Mouse (Mus musculus) limb, embryonic 14.5 days (tissue): ENCODE data around the gene Sned1. TPM values are rescaled to one million over a fixed set of nuclear protein-coding genes. Genes with fewer than 3 reads are reported as not detected.

ENCODE experiments used
- ATAC-seq: fragments of 200-750 bp; cut with Nextera tagmentation; 2 replicates; pipeline ENCODE4 v1.8.0; 2017; ENCODE audit warnings: low read depth, moderate number of reproducible peaks, moderate TSS enrichment; ENCODE audit not compliant: low FRiP score
- DNase-seq: peaks from one replicate; pipeline ENCODE4 v3.0.0-alpha.2; 2015; ENCODE audit warnings: low spot score
- H3K27ac ChIP-seq: fragments of 300-500 bp; sonication (generic); replicated peaks from 2 replicates; pipeline ENCODE4 v1.5.1; 2014; ENCODE audit warnings: low read depth, mild to moderate bottlenecking, low read length, moderate library complexity, mixed read lengths
- H3K27me3 ChIP-seq: fragments of 300-500 bp; sonication (generic); 2 replicates; pipeline ENCODE4 v1.6.1; 2014; ENCODE audit warnings: low read length, mixed read lengths; ENCODE audit not compliant: control insufficient read depth, insufficient read depth
- H3K36me3 ChIP-seq: fragments of 300-500 bp; sonication (generic); 2 replicates; pipeline ENCODE4 v1.6.1; 2014; ENCODE audit warnings: mild to moderate bottlenecking, low read length, moderate library complexity, mixed read lengths; ENCODE audit not compliant: control insufficient read depth, insufficient read depth
- H3K4me1 ChIP-seq: fragments of 300-500 bp; sonication (generic); 2 replicates; pipeline ENCODE4 v1.6.1; 2014; ENCODE audit warnings: antibody characterized with exemption, low read length, mixed read lengths; ENCODE audit not compliant: control insufficient read depth, insufficient read depth
- H3K4me2 ChIP-seq: fragments of 300-500 bp; sonication (generic); replicated peaks from 2 replicates; pipeline ENCODE4 v1.6.1; 2014; ENCODE audit warnings: low read depth, mild to moderate bottlenecking, low read length, moderate library complexity; ENCODE audit not compliant: severe bottlenecking
- H3K4me3 ChIP-seq: fragments of 300-500 bp; sonication (generic); replicated peaks from 2 replicates; pipeline ENCODE4 v1.5.1; 2014; ENCODE audit warnings: low read length
- H3K9ac ChIP-seq: fragments of 300-500 bp; sonication (generic); 2 replicates; pipeline ENCODE4 v1.6.1; 2014; ENCODE audit warnings: mild to moderate bottlenecking, low read depth, low read length, moderate library complexity; ENCODE audit not compliant: severe bottlenecking
- H3K9me3 ChIP-seq: fragments of 300-500 bp; sonication (generic); 2 replicates; pipeline ENCODE4 v1.6.1; 2016; ENCODE audit warnings: low read length; ENCODE audit not compliant: control insufficient read depth
- POLR2A ChIP-seq: fragments of 200-500 bp; IDR thresholded peaks from 2 replicates; pipeline ENCODE4 v1.8.0; 2012; ENCODE audit warnings: inconsistent platforms, mild to moderate bottlenecking, moderate library complexity, borderline replicate concordance; ENCODE audit not compliant: insufficient read depth, insufficient read length; ENCODE audit errors: extremely low read depth
- WGBS: fragments of 180-500 bp; shearing (Covaris S2); extraction: QIAGEN DNeasy Blood & Tissue Kit; methylation state at CpG from one replicate; pipeline ENCODE4 v1.1.7; 2014; 5-methylcytosine and 5-hydroxymethylcytosine counted together
- polyA plus RNA-seq, 2 experiments: library from polyadenylated mRNA; depleted of rRNA in 1 of 2; stranded (reverse) in 1 of 2; unstranded in 1 of 2; fragments of >200 nt; fragmentation: Nextera tagmentation in 1 of 2; extraction: Ambion mirVana in 1 of 2; gene quantifications; 2 replicates each; pipeline versions ENCODE4 v1.2.1 to v1.2.3; 2012 to 2014

The Sned1 gene
- polyA plus RNA-seq, 2 experiments, result 20.6 to 52.0 TPM

DNA sequence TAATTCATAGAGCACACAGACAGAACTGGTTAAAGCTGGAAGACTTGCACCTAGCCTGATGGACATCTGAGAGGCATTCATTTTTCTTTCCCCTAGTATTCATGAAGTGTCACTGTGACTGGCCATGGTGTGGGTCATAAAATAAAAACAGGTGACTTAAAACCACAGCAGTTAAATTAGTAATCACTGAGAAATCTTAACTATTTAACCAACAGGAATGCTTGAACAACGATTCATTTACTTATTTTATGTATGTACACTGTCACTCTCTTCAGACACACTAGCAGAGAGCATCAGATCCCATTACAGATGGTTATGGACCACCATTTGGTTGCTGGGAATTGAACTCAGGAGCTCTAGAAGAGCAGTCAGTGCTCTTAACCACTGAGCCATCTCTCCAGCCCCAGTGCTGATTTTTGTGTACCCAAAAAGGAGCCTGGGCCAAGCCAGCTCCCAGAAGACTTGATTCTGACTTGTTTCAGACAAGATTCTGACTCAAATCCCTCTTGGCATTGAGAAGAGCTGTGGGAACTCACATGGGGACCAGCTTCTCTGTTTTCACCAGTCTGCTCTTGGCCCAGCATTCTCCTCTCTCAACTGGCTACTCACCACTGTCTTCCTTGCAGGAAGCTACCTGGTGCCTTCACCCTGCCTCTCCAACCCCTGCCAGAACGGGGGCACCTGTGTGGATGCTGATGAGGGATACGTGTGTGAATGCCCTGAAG lies 35.0 kb downstream of the Sned1 start:
- Histone ChIP-seq H3K9ac (no peak overlapping the region), H3K4me3 (no peak overlapping the region), H3K36me3 (peaks cover 35% of the 10 kb centered on the region), H3K27ac (no peak overlapping the region), H3K9me3 (no peaks in the 10 kb centered on the region), H3K27me3 (no peaks in the 10 kb centered on the region), H3K4me2 (no peak overlapping the region), H3K4me1 (peaks cover 5% of the 10 kb centered on the region; the same call in 1 of the 2 replicates)
- 47% methylated on average over 3 of the region's 3 CpGs for WGBS
- no peak for TF ChIP-seq POLR2A
- DNase-seq, result no peak
- ATAC-seq, result no peak

DNA sequence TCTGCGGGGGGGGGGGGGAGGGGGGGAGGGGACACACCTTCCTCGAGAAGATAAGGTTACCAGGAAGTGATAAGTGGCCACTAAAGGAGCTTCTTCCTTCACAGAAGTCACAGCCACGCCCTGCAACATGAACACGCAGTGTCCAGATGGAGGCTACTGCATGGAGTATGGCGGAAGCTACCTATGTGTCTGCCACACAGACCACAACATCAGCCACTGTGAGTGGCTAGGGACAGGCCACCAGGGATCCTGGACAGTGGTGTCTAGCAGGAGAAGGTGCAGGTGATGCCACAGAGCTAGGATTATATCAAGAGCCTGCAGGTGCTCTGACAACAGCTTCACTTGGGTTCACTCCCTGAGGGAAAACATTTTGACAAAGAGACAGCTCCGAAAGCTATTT lies 36.1 kb downstream of the Sned1 start:
- H3K4me2 ChIP-seq, result no peak overlapping the region
- 80% methylated on average over 5 of the region's 6 CpGs for WGBS

DNA sequence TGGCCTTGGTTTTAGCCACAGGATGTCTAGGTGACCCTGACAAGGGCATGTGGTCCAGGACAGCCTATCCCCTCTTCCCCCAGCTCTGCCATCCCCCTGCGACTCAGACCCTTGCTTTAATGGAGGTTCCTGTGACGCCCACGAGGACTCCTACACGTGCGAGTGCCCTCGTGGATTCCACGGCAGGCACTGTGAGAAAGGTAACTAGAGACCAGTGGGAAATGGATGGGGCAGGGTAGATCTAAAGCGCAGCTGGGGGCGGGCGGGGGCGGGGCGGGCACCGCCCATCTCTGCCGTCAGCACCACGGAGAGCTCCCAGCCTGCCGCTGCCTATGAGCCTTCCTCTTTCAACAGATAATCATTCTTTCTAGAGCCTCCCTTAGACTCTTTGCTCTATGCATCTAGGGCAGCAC lies 36.8 kb downstream of the Sned1 start:
- 3% methylated on average over 11 of the region's 16 CpGs for WGBS
- no peaks in the 10 kb centered on the region for H3K4me1 ChIP-seq
- ATAC-seq (peak; percentile 35; the same call in 1 of the 2 replicates), DNase-seq (peak; percentile 61)
- H3K36me3 ChIP-seq, result peaks cover 45% of the 10 kb centered on the region
- H3K4me2 ChIP-seq, result no peak overlapping the region
- H3K9ac ChIP-seq, result no peak overlapping the region
- no peaks in the 10 kb centered on the region for H3K9me3 ChIP-seq
- no peak for TF ChIP-seq POLR2A
- H3K27ac ChIP-seq, result no peak overlapping the region
- no peaks in the 10 kb centered on the region for H3K27me3 ChIP-seq
- H3K4me3 ChIP-seq, result no peak overlapping the region

More for the DNA sequence above, 36.1 kb downstream of the Sned1 start:
- Histone ChIP-seq H3K4me1 (no peaks in the 10 kb centered on the region; the same call in 1 of the 2 replicates), H3K27ac (no peak overlapping the region), H3K9ac (no peak overlapping the region), H3K9me3 (no peaks in the 10 kb centered on the region), H3K36me3 (peaks cover 41% of the 10 kb centered on the region), H3K4me3 (no peak overlapping the region), H3K27me3 (no peaks in the 10 kb centered on the region)
- no peak for TF ChIP-seq POLR2A
- ATAC-seq, result no peak
- DNase-seq, result no peak

DNA sequence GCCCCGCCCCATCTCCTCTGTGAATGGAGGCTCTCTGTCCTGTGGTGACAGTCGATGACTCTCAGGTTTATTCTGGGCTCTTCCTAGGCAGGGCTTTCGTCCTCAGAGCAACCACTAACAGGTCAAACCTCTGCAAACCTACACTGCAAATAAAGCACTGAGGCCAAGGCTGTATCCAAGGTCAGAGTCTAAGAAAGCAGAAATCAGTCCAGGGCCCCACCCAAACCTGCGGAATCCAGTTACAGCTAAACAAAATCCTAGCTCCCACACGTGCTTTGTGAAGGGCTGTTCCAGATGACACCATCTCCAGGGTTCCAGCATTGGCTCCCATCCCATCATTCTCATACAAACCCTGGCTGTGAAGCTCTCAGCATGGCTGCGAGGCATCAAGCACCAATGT lies 39.9 kb downstream of the Sned1 start:
- Histone ChIP-seq H3K9me3 (no peaks in the 10 kb centered on the region), H3K27me3 (no peaks in the 10 kb centered on the region), H3K27ac (no peak overlapping the region), H3K4me1 (no peaks in the 10 kb centered on the region), H3K4me2 (no peak overlapping the region), H3K4me3 (no peak overlapping the region), H3K9ac (no peak overlapping the region), H3K36me3 (peaks cover 47% of the 10 kb centered on the region)
- ATAC-seq, result no peak
- DNase-seq, result no peak
- 86% methylated on average over 6 of the region's 6 CpGs for WGBS
- no peak for TF ChIP-seq POLR2A

- WGBS, result 77% methylated on average over 7 of the region's 7 CpGs
- no peak for TF ChIP-seq POLR2A
- no peaks in the 10 kb centered on the region for H3K27me3 ChIP-seq
- DNase-seq (no peak), ATAC-seq (no peak)
- H3K36me3 ChIP-seq, result peaks cover 43% of the 10 kb centered on the region
- H3K4me2 ChIP-seq, result no peak overlapping the region
- no peak overlapping the region for H3K4me3 ChIP-seq
- no peaks in the 10 kb centered on the region for H3K4me1 ChIP-seq
- no peak overlapping the region for H3K27ac ChIP-seq
- H3K9ac ChIP-seq, result no peak overlapping the region
- H3K9me3 ChIP-seq, result no peaks in the 10 kb centered on the region
Measured at GRCm38 (mm10) chr1:93277041-93277440, 41.4 kb downstream of the Sned1 start.
